Mouse (Mus musculus) frontal cortex, adult (tissue): ENCODE measurements around the gene Snrnp25.

Experiments
- ATAC-seq: cut with Nextera tagmentation; 2 replicates; pipeline ENCODE4 v1.9.2; 2017; ENCODE audit warnings: mild to moderate bottlenecking, moderate library complexity, mixed read lengths; ENCODE audit not compliant: low TSS enrichment

Gene Snrnp25

GRCm38 (mm10) chr11:32205058-32205873 is at the start of gene Snrnp25:
Gene Snrnp25 (plus strand): TSS chr11:32205415.
- peak; percentile 100 for ATAC-seq

DNA sequence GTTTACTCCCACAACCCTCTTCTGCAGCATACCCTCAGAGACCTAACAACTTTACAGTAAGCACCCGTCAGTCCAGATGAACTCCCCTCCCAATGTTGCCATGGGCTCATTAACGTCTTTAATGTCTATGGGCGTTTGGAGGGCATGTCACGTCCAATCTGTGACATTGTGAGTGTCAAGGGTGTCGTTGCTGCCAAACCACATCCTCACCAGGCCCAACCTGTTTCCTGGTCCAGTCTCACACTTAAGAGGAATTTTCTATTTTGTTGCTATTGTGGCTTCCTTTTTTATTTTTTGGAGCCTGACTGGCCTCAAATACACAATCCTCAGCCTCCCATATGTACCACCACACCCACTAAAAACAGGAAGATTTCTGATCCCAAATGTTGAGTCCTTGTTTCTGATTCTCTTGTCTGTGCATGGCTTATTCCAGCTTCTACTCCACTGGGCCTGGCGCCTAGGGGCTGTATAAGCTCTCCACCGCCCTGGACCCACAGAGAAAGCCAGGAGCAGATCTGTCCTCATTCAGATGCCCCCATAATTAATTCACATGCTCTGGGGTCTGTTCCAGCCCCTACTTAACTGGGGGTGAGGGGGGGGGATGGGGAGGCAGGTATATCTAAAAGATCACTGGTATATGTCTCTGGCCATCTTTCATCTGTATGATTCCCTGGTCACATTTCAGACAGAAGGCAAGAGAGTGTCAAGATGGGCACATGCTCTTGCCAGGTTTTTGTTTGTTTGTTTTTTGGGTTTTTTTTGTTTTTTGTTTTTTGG is 48.2 kb upstream of the Snrnp25 start:
- ATAC-seq = no peak

GRCm38 (mm10) chr11:32157791-32158594 is 47.2 kb upstream of the Snrnp25 start:
- ATAC-seq = peak; percentile 56

GRCm38 (mm10) chr11:32159176-32159575 is 46.0 kb upstream of the Snrnp25 start:
- ATAC-seq = no peak

DNA sequence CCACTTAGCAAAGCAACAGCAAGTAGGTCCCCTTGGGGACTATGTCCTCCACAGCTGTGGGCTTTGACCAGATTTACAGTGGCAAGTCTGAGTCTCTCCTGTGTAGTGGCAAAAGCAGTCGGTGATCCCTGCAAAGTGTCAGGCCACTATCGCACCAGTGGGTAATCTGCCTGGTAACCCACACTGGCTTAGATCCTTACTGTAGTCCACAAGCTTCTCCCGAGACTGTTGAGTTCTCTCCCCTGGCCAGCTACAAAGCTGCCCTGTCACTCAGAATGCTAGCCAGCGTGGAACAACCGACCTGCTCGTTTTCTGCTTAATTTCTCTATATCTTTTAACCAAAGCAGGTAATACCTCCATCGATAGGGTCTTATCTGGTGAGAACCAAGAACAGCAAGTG is 44.9 kb upstream of the Snrnp25 start:
- ATAC-seq = no peak

DNA sequence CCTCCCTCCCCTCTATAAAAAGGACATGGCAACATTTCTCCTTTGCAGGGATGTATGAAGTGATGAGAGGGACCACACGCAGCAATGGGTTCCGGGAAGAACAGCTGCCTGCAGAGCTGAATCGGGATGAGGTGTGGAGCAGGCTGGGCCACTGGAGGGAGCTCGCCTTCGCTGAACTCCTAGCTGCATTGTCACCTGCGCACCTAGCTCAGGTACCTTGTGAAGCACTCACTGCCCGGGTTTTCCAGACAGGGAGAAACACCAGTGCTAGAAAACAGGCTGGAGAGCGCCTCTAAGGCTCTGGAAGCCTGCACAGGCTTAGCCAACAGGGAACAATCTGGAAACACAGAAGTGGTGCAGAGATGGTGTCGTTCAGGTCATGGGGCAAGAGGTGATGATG is 43.7 kb upstream of the Snrnp25 start:
- ATAC-seq = peak; percentile 42

DNA sequence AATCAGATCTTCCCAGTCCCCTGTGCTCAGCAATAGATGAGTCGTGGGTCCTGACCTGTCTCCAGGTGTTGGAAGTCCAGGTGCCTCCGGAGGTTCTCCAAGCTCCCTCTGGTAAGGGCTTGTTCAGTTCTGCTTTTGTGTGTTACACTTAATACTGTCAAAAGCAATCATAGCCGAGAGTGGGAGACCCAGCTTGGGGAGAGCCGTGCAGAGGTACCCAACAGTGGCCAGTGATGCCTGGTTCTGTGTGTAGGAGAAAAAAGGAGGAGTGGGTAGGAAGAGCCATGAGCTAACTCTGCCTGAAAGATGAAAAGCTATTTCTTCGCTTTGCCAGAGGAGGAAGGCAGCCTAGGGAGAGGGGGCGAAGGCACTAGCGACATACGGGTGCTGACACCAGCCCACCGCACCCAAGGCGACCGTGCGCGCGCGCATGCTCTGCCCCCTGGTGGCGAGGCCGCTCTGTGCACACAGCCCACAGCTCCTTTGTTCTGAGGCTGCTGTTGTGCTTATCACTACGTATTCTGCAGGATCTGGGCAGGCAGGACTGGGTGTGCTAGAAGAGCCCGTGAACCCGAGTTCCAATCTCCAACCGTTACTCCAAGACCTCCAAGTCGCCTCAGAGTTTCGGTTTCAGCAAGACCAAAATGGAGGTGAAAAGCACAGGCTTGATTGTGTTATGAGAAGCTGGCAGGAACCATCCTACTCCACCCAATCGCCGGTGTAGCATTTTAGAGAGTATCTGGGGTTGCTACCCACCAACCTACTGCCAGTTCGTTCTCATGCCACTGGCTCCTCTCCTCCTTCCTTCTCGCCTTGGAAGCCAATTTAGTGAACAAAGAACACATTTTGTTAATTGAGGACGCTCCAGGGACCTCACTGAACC is 43.1 kb upstream of the Snrnp25 start:
- ATAC-seq = peak; percentile 85

GRCm38 (mm10) chr11:32166683-32167082 is 38.5 kb upstream of the Snrnp25 start:
- no peak for ATAC-seq

DNA sequence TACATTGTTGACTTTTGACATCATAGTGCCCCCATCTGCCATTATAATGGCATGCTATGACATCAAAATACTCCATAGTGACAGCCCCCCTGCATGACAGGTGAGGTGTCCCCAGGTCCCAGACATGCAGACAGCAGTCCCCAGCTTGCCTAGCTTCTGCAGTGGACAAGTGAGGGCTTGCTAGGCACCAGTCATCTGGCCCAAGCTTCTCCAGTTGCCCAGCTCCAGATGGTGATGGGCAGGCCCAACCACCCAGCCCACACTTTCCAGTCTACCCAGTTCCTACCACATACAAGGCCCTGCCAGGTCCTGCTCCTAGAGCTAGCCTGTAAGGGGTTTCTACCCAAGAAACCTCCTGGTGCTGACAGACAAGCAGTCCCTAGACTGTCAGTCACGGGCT is 26.7 kb upstream of the Snrnp25 start:
- ATAC-seq = no peak

- no peak for ATAC-seq
These were observed 24.0 kb upstream of the Snrnp25 start for GRCm38 (mm10) chr11:32181246-32181645.

GRCm38 (mm10) chr11:32181973-32182868 is 23.0 kb upstream of the Snrnp25 start:
- peak; percentile 81 for ATAC-seq

GRCm38 (mm10) chr11:32184469-32184868 is 20.7 kb upstream of the Snrnp25 start:
- ATAC-seq = no peak

DNA sequence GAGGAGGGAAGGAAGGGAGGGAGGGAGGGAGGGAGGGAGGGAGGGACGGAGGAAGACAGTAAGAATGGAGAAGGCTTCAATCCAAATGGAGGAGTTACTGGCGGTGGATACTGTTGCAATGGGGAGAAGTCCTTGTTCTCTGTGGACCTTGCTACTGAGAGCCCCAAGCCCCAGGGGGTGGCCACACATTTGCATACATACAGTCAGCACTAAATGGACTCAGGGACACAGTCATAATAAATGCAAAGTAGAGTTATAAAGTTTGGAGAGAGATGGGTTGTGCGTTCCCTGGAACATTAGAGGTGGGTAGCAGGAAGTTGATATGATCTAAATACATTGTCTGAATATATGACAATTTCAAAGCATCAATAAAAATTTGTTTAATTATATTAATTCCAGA is 19.2 kb upstream of the Snrnp25 start:
- ATAC-seq = no peak

GRCm38 (mm10) chr11:32187256-32187655 is 18.0 kb upstream of the Snrnp25 start:
- no peak for ATAC-seq

GRCm38 (mm10) chr11:32188881-32189280 is 16.3 kb upstream of the Snrnp25 start:
- ATAC-seq = no peak

DNA sequence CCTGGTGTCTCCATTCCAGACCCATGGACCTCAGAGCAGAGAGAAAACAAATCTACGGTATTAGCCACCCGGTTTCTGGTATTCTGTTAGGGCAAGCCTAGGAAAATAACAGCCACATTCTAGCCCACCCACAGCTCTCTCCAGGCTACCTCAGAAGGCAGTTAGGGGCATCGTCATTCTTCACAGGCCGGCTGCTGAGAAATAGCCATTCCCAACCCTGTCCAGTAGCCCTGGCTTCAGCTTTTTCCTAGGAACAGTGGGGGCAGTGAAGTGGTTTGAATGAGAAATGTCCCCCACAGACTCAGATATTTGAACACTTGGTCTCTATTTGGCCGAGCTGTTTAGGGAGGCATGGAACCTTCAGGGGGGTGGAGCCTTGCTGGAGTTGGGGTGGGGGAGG is 15.8 kb upstream of the Snrnp25 start:
- no peak for ATAC-seq

GRCm38 (mm10) chr11:32190119-32190518 is 15.1 kb upstream of the Snrnp25 start:
- ATAC-seq = no peak

- ATAC-seq = no peak
These were observed 14.6 kb upstream of the Snrnp25 start for GRCm38 (mm10) chr11:32190603-32191110.

DNA sequence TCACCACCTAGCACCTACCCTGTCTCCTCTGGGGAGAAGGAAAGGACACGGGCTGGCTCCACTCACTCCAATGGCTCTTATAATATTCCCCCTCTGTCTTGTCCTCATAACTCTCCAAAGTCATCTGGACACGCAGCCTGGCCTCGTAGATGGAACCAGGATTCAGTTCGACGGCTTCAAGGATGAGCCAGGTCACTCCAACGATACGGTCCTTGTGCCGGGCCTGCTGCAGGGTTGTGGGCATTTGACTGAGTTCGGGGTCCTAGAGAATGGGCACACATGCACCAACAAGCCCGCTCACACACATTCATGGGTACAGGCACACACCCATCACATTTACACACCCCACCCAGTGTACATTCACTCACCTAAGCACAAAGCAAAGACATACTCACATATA is 12.1 kb upstream of the Snrnp25 start:
- ATAC-seq = no peak

- ATAC-seq = no peak
These were observed 11.1 kb upstream of the Snrnp25 start for GRCm38 (mm10) chr11:32194086-32194485.
